8 mouse cellular contexts compared by ENCODE assay signal in the genomic region with DNA sequence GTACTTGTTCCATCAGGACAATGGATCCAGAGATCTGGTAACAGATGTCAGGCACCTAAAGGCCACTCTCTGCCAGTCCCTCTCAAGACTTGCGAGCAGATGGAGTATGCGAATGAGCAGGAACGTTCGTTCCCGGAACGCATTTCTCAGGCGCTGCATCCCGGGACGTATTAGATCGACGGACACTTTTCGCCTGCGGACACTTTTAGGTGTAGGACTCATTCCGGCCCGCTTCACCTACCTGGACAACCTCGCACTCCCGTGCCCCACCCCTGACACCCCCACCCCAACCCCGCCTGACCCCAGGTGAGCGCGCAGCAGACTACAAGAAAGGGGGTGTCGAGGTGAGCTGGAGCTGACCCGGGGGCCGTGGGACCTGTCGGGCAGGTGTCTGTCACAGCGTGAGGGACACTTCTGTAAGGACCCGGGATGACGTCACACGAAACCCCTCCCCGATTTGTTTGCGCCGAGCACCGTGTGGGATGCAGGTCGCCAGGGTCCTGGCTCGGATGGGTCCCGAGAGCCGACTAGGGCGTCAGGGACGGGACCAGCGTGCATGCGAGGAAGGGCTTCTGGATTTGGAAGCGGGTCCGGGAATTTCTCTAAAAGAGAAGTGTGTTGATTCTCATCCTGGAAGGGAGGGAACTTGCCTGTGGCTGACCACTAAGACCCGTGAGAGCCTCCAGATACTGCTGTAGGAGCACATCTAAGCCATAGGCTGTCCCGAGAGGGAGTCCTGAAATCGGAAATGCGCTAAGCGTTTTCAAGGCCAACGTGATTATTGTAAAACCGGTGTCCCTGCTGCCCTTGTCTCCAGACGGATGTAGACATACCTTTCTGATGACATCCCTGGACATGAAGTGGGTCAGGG. TPM values are rescaled to one million over a fixed set of nuclear protein-coding genes. Genes with fewer than 3 reads are reported as not detected.
DNase-seq lines count a peak whose midpoint lies in the region; ATAC-seq lines count a peak whose summit lies in the region.

A gene (plus strand): TSS at position 202 of the 871 bp plus-strand sequence.

- peak within 1 kb of the TSS; percentile 66 for H3K27ac ChIP-seq in hindbrain, embryonic 15.5 days (replicated peaks)
- H3K27ac ChIP-seq in macrophage, result no peak within 1 kb of the TSS

- peaks cover 13% of the 10 kb centered on the region for H3K4me1 ChIP-seq in hindbrain, embryonic 15.5 days (replicated peaks)

- no peaks in the 10 kb centered on the region for H3K9me3 ChIP-seq in hindbrain, embryonic 15.5 days

- peak within 1 kb of the TSS; percentile 82 for H3K9ac ChIP-seq in hindbrain, embryonic 15.5 days

- no peaks in the 10 kb centered on the region for H3K27me3 ChIP-seq in hindbrain, embryonic 15.5 days

- peak; percentile 54 to 85 for DNase-seq in cerebellum, postnatal 4 days (ENCODE audit: low spot score in 2 of 2)
- DNase-seq in gastrocnemius, adult 18-20 months (ENCODE audit: low spot score), result peak; percentile 59
- peak; percentile 62 to 64 for DNase-seq in layer of hippocampus, postnatal 36 days
- peak; percentile 70 for DNase-seq in right cerebral cortex, postnatal 14 days
- peak; percentile 73 for DNase-seq in yolk sac, embryonic 10.5 days (ENCODE audit: low spot score)

- ATAC-seq in activated CD4-positive, CD25-positive, alpha-beta regulatory T cell, adult 4 months, result peak; percentile 19
- ATAC-seq in hindbrain, embryonic 15.5 days (ENCODE audit: low FRiP score, low read depth), result peak; percentile 78

- 0 out of 2 replicates have a peak, but pooled peaks cover 7% of the 10 kb centered on the region for H3K36me3 ChIP-seq in hindbrain, embryonic 15.5 days
- H3K36me3 ChIP-seq in macrophage (ENCODE audit: inconsistent target), result no peaks in the 10 kb centered on the region

- H3K4me3 ChIP-seq in hindbrain, embryonic 15.5 days, result peak within 1 kb of the TSS; percentile 88
- peak within 1 kb of the TSS; percentile 68 for H3K4me3 ChIP-seq in macrophage (ENCODE audit: inconsistent target)

- H3K79me2 ChIP-seq in macrophage (ENCODE audit: inconsistent target), result no peaks in the 10 kb centered on the region

- peak within 1 kb of the TSS; percentile 90 for H3K4me2 ChIP-seq in hindbrain, embryonic 15.5 days

- 1% methylated on average over 50 of the region's 50 CpGs for WGBS in hindbrain, embryonic 15.5 days
- WGBS in macrophage (ENCODE audit: missing documents), result 2% methylated on average over 50 of the region's 50 CpGs

RNA-seq across cellular contexts. Expression of the gene that starts here (rescaled TPM):
- polyA plus RNA-seq in activated CD4-positive, CD25-positive, alpha-beta regulatory T cell, adult 4 months (2017; shearing (Covaris generic)), result 10 to 100 TPM in 1 of 2 experiments, 1 to 10 TPM in 1; 8.0 to 10.2 TPM
- 10 to 100 TPM; 12.4 to 12.9 TPM for total RNA-seq in gastrocnemius, adult 18-20 months (2021)
- 15.6 and 17.1 TPM in 2 replicates for polyA plus RNA-seq in hindbrain, embryonic 15.5 days (2015; fragmentation: Nextera tagmentation; extraction: Ambion mirVana)
- total RNA-seq in layer of hippocampus, postnatal 36 days (2021), result 10 to 100 TPM; 16.2 to 21.9 TPM
- 10 to 100 TPM in 18 of 26 experiments, 1 to 10 TPM in 8; 3.0 to 30.8 (median 13.9) TPM for total RNA-seq in macrophage (2018; cell fraction: chromatin; rRNA removed)
- 1 to 10 TPM; 4.0 to 7.5 (median 5.9) TPM for total RNA-seq in macrophage (2018; cell fraction: cytosol; rRNA removed)
- total RNA-seq in macrophage (2018; cell fraction: nucleus; rRNA removed), result 10 to 100 TPM in 10 of 26 experiments, 1 to 10 TPM in 16; 2.5 to 15.6 (median 9.0) TPM
- 4.1 to 7.3 TPM (median 4.6 TPM) in 3 replicates for polyA plus RNA-seq in macrophage (2018)
